Mouse (Mus musculus): ENCODE results near the gene Cspg5. TPM values are rescaled to one million over a fixed set of nuclear protein-coding genes. Genes with fewer than 3 reads are reported as not detected.

Cspg5 gene
- polyA plus RNA-seq, 1 experiment from 2014 or later: 120 TPM

GRCm38 (mm10) chr9:110229112-110229511, 14.5 kb upstream of the Cspg5 start:
- Histone ChIP-seq H3K9me3 (ENCODE audit: control insufficient read depth, low read length) (no peaks in the 10 kb centered on the region), H3K36me3 (ENCODE audit: control insufficient read depth, insufficient read depth, low read length) (peaks cover 20% of the 10 kb centered on the region), H3K4me2 (ENCODE audit: low read depth, low read length) (no peak overlapping the region), H3K4me3 (ENCODE audit: low read depth, low read length) (no peak overlapping the region), H3K4me1 (ENCODE audit: control insufficient read depth, insufficient read depth, low read length) (no peaks in the 10 kb centered on the region), H3K27me3 (ENCODE audit: control insufficient read depth, insufficient read depth, low read length) (no peaks in the 10 kb centered on the region), H3K9ac (replicated peaks; ENCODE audit: low read depth, low read length) (no peak overlapping the region), H3K27ac (ENCODE audit: low read depth, low read length) (no peak overlapping the region)
- no peak for ATAC-seq (ENCODE audit: low read depth)
- WGBS: 95% methylated on average over 1 of the region's 1 CpGs

- no peak overlapping the region for H3K9ac ChIP-seq (replicated peaks; ENCODE audit: low read depth, low read length)
- H3K9me3 ChIP-seq (ENCODE audit: control insufficient read depth, low read length): no peaks in the 10 kb centered on the region
- no peak for ATAC-seq (ENCODE audit: low read depth)
- peaks cover 19% of the 10 kb centered on the region for H3K36me3 ChIP-seq (ENCODE audit: control insufficient read depth, insufficient read depth, low read length)
- H3K4me2 ChIP-seq (ENCODE audit: low read depth, low read length): no peak overlapping the region
- H3K4me3 ChIP-seq (ENCODE audit: low read depth, low read length): no peak overlapping the region
- no peaks in the 10 kb centered on the region for H3K4me1 ChIP-seq (ENCODE audit: control insufficient read depth, insufficient read depth, low read length)
- no peak overlapping the region for H3K27ac ChIP-seq (ENCODE audit: low read depth, low read length)
- no peaks in the 10 kb centered on the region for H3K27me3 ChIP-seq (ENCODE audit: control insufficient read depth, insufficient read depth, low read length)
- WGBS: 83% methylated on average over 10 of the region's 10 CpGs
Measured at GRCm38 (mm10) chr9:110229566-110230248, 13.9 kb upstream of the Cspg5 start.

GRCm38 (mm10) chr9:110230395-110231071, 13.1 kb upstream of the Cspg5 start:
- H3K4me3 ChIP-seq (ENCODE audit: low read depth, low read length): no peak overlapping the region
- no peak overlapping the region for H3K27ac ChIP-seq (ENCODE audit: low read depth, low read length)
- no peak for ATAC-seq (ENCODE audit: low read depth)
- 80% methylated on average over 16 of the region's 16 CpGs for WGBS
- no peaks in the 10 kb centered on the region for H3K27me3 ChIP-seq (ENCODE audit: control insufficient read depth, insufficient read depth, low read length)
- no peak overlapping the region for H3K9ac ChIP-seq (replicated peaks; ENCODE audit: low read depth, low read length)
- peaks cover 28% of the 10 kb centered on the region for H3K36me3 ChIP-seq (ENCODE audit: control insufficient read depth, insufficient read depth, low read length)
- no peaks in the 10 kb centered on the region for H3K4me1 ChIP-seq (ENCODE audit: control insufficient read depth, insufficient read depth, low read length)
- no peak overlapping the region for H3K4me2 ChIP-seq (ENCODE audit: low read depth, low read length)
- no peaks in the 10 kb centered on the region for H3K9me3 ChIP-seq (ENCODE audit: control insufficient read depth, low read length)

GRCm38 (mm10) chr9:110234962-110235361, 8.6 kb upstream of the Cspg5 start:
- ATAC-seq (ENCODE audit: low read depth): no peak
- 97% methylated on average over 6 of the region's 6 CpGs for WGBS
- H3K4me1 ChIP-seq (ENCODE audit: control insufficient read depth, insufficient read depth, low read length): no peaks in the 10 kb centered on the region
- no peaks in the 10 kb centered on the region for H3K27me3 ChIP-seq (ENCODE audit: control insufficient read depth, insufficient read depth, low read length)
- no peak overlapping the region for H3K4me2 ChIP-seq (ENCODE audit: low read depth, low read length)
- peaks cover 44% of the 10 kb centered on the region for H3K36me3 ChIP-seq (ENCODE audit: control insufficient read depth, insufficient read depth, low read length)
- H3K9me3 ChIP-seq (ENCODE audit: control insufficient read depth, low read length): no peaks in the 10 kb centered on the region
- no peak overlapping the region for H3K27ac ChIP-seq (ENCODE audit: low read depth, low read length)
- no peak overlapping the region for H3K9ac ChIP-seq (replicated peaks; ENCODE audit: low read depth, low read length)
- no peak overlapping the region for H3K4me3 ChIP-seq (ENCODE audit: low read depth, low read length)

GRCm38 (mm10) chr9:110244567-110244888, 945 bp downstream of the Cspg5 start:
- H3K4me1 ChIP-seq (ENCODE audit: control insufficient read depth, insufficient read depth, low read length): peaks cover 12% of the 10 kb centered on the region
- H3K27ac ChIP-seq (ENCODE audit: low read depth, low read length): peak overlapping the region; percentile 87
- H3K4me2 ChIP-seq (ENCODE audit: low read depth, low read length): peak overlapping the region; percentile 91
- H3K9ac ChIP-seq (replicated peaks; ENCODE audit: low read depth, low read length): peak overlapping the region; percentile 86
- 17% methylated on average over 7 of the region's 7 CpGs for WGBS
- no peak for ATAC-seq (ENCODE audit: low read depth)
- H3K27me3 ChIP-seq (ENCODE audit: control insufficient read depth, insufficient read depth, low read length): no peaks in the 10 kb centered on the region; the same call in 1 of the 2 replicates
- peaks cover 1% of the 10 kb centered on the region; the same call in 1 of the 2 replicates for H3K36me3 ChIP-seq (ENCODE audit: control insufficient read depth, insufficient read depth, low read length)
- H3K4me3 ChIP-seq (ENCODE audit: low read depth, low read length): peak overlapping the region; percentile 86
- no peaks in the 10 kb centered on the region for H3K9me3 ChIP-seq (ENCODE audit: control insufficient read depth, low read length)

GRCm38 (mm10) chr9:110244889-110245589, 1.5 kb downstream of the Cspg5 start:
- no peaks in the 10 kb centered on the region; the same call in 1 of the 2 replicates for H3K36me3 ChIP-seq (ENCODE audit: control insufficient read depth, insufficient read depth, low read length)

GRCm38 (mm10) chr9:110245590-110246320, 2.2 kb downstream of the Cspg5 start:
- Histone ChIP-seq H3K9ac (replicated peaks; ENCODE audit: low read depth, low read length) (peak overlapping the region; percentile 86), H3K9me3 (ENCODE audit: control insufficient read depth, low read length) (no peaks in the 10 kb centered on the region), H3K27me3 (ENCODE audit: control insufficient read depth, insufficient read depth, low read length) (no peaks in the 10 kb centered on the region; the same call in 1 of the 2 replicates), H3K27ac (ENCODE audit: low read depth, low read length) (peak overlapping the region; percentile 87), H3K4me1 (ENCODE audit: control insufficient read depth, insufficient read depth, low read length) (peaks cover 25% of the 10 kb centered on the region), H3K4me2 (ENCODE audit: low read depth, low read length) (peak overlapping the region; percentile 91), H3K4me3 (ENCODE audit: low read depth, low read length) (peak overlapping the region; percentile 86), H3K36me3 (ENCODE audit: control insufficient read depth, insufficient read depth, low read length) (no peaks in the 10 kb centered on the region; the same call in 1 of the 2 replicates)
- under 1% methylated on average over 37 of the region's 40 CpGs for WGBS
- peak; percentile 71 for ATAC-seq (ENCODE audit: low read depth)

More at GRCm38 (mm10) chr9:110244889-110245589, 1.5 kb downstream of the Cspg5 start:
- Histone ChIP-seq H3K4me1 (ENCODE audit: control insufficient read depth, insufficient read depth, low read length) (peaks cover 17% of the 10 kb centered on the region), H3K9ac (replicated peaks; ENCODE audit: low read depth, low read length) (peak overlapping the region; percentile 86), H3K27me3 (ENCODE audit: control insufficient read depth, insufficient read depth, low read length) (no peaks in the 10 kb centered on the region; the same call in 1 of the 2 replicates), H3K9me3 (ENCODE audit: control insufficient read depth, low read length) (no peaks in the 10 kb centered on the region), H3K4me3 (ENCODE audit: low read depth, low read length) (peak overlapping the region; percentile 86), H3K4me2 (ENCODE audit: low read depth, low read length) (peak overlapping the region; percentile 91), H3K27ac (ENCODE audit: low read depth, low read length) (peak overlapping the region; percentile 87)
- WGBS: under 1% methylated on average over 83 of the region's 93 CpGs
- peak; percentile 67 for ATAC-seq (ENCODE audit: low read depth)

GRCm38 (mm10) chr9:110246321-110246640, 2.7 kb downstream of the Cspg5 start:
- WGBS: 27% methylated on average over 13 of the region's 13 CpGs
- H3K9me3 ChIP-seq (ENCODE audit: control insufficient read depth, low read length): no peaks in the 10 kb centered on the region
- H3K4me2 ChIP-seq (ENCODE audit: low read depth, low read length): peak overlapping the region; percentile 91
- H3K36me3 ChIP-seq (ENCODE audit: control insufficient read depth, insufficient read depth, low read length): no peaks in the 10 kb centered on the region
- no peaks in the 10 kb centered on the region; the same call in 1 of the 2 replicates for H3K27me3 ChIP-seq (ENCODE audit: control insufficient read depth, insufficient read depth, low read length)
- peak overlapping the region; percentile 87 for H3K27ac ChIP-seq (ENCODE audit: low read depth, low read length)
- peak; percentile 5; the same call in 1 of the 2 replicates for ATAC-seq (ENCODE audit: low read depth)
- H3K4me1 ChIP-seq (ENCODE audit: control insufficient read depth, insufficient read depth, low read length): peaks cover 28% of the 10 kb centered on the region
- peak overlapping the region; percentile 86 for H3K9ac ChIP-seq (replicated peaks; ENCODE audit: low read depth, low read length)
- peak overlapping the region; percentile 86 for H3K4me3 ChIP-seq (ENCODE audit: low read depth, low read length)
